Mouse (Mus musculus) MEL (cell line): ENCODE measurements around the gene Gm37240. TPM values are rescaled to one million over a fixed set of nuclear protein-coding genes. Genes with fewer than 3 reads are reported as not detected.

Source experiments
- DNase-seq: peaks from one replicate; pipeline ENCODE4 v3.0.0; 2011; ENCODE audit warnings: low read depth, low spot score
- H3K27ac ChIP-seq: 2 replicates; pipeline ENCODE4 v1.5.1; 2012; ENCODE audit warnings: low read depth, mild to moderate bottlenecking, control low read depth, low read length, moderate library complexity; ENCODE audit not compliant: control insufficient read depth
- H3K27me3 ChIP-seq, 2 experiments: fragments of 150-350 bp in 1 of 2; sonication (generic) in 1 of 2; 2 replicates each; pipeline ENCODE4 v1.6.1; 2012; ENCODE audit warnings: low read length in 2 of 2, mild to moderate bottlenecking in 2 of 2, improper control_type of control experiment in 1 of 2, moderate library complexity in 1 of 2; ENCODE audit not compliant: insufficient read depth in 2 of 2, control insufficient read depth in 1 of 2
- H3K36me3 ChIP-seq, 2 experiments: 2 replicates each; pipeline ENCODE4 v1.6.1; 2012 to 2014; ENCODE audit warnings: low read length in 2 of 2, improper control_type of control experiment in 1 of 2, inconsistent platforms in 1 of 2, mild to moderate bottlenecking in 1 of 2; ENCODE audit not compliant: insufficient read depth in 2 of 2, control insufficient read depth in 1 of 2
- H3K4me1 ChIP-seq, 2 experiments: fragments of 150-350 bp in 1 of 2; sonication (generic) in 1 of 2; 2 replicates each; pipeline ENCODE4 v1.6.1; 2012; ENCODE audit warnings: low read length in 2 of 2, improper control_type of control experiment in 1 of 2, mild to moderate bottlenecking in 1 of 2; ENCODE audit not compliant: insufficient read depth in 2 of 2, control insufficient read depth in 1 of 2
- H3K4me3 ChIP-seq, 2 experiments: fragments of 150-350 bp in 1 of 2; sonication (generic) in 1 of 2; 2 replicates each; pipeline ENCODE4 v1.5.1; 2012; ENCODE audit warnings: low read depth in 2 of 2, low read length in 2 of 2, mild to moderate bottlenecking in 2 of 2, moderate library complexity in 2 of 2, control low read depth in 1 of 2, improper control_type of control experiment in 1 of 2; ENCODE audit not compliant: control insufficient read depth in 1 of 2, insufficient read depth in 1 of 2
- H3K79me2 ChIP-seq: 2 replicates; pipeline ENCODE4 v1.6.1; 2012; ENCODE audit warnings: mild to moderate bottlenecking, low read length, moderate library complexity; ENCODE audit not compliant: control insufficient read depth, poor library complexity, insufficient read depth
- H3K9ac ChIP-seq: 2 replicates; pipeline ENCODE4 v1.6.1; 2012; ENCODE audit warnings: low read depth, mild to moderate bottlenecking, control low read depth, low read length, moderate library complexity; ENCODE audit not compliant: control insufficient read depth, poor library complexity, severe bottlenecking
- H3K9me3 ChIP-seq: fragments of 150-350 bp; sonication (generic); replicated peaks from 2 replicates; pipeline ENCODE4 v1.6.1; 2012; ENCODE audit warnings: mild to moderate bottlenecking, low read length, improper control_type of control experiment, moderate library complexity; ENCODE audit not compliant: insufficient read depth
- CHD1 ChIP-seq: IDR thresholded peaks from 2 replicates; pipeline ENCODE4 v1.6.1; 2012; ENCODE audit warnings: low read depth, mild to moderate bottlenecking, inconsistent platforms, low read length, improper control_type of control experiment
- EP300 ChIP-seq, 2 experiments: IDR thresholded peaks; 2 replicates each; pipeline ENCODE4 v1.6.1; 2011; ENCODE audit warnings: improper control_type of control experiment in 2 of 2, low read length in 2 of 2, low read depth in 1 of 2, mild to moderate bottlenecking in 1 of 2
- GABPA ChIP-seq: IDR thresholded peaks from 2 replicates; pipeline ENCODE4 v1.6.1; 2012; ENCODE audit warnings: low read depth, mild to moderate bottlenecking, inconsistent platforms, low read length, improper control_type of control experiment, moderate library complexity
- GATA1 ChIP-seq: IDR thresholded peaks from 2 replicates; pipeline ENCODE4 v1.6.1; 2011; ENCODE audit warnings: low read depth, low read length, improper control_type of control experiment
- MAFK ChIP-seq: IDR thresholded peaks from 2 replicates; pipeline ENCODE4 v1.6.1; 2011; ENCODE audit warnings: low read depth, mild to moderate bottlenecking, low read length, improper control_type of control experiment, borderline replicate concordance
- MEF2A ChIP-seq: IDR thresholded peaks from 2 replicates; pipeline ENCODE4 v1.6.1; 2014; ENCODE audit warnings: low read depth, mild to moderate bottlenecking, inconsistent platforms, low read length, improper control_type of control experiment; ENCODE audit not compliant: poor library complexity, insufficient replicate concordance, severe bottlenecking; ENCODE audit errors: extremely low read depth
- MYC ChIP-seq: IDR thresholded peaks from 2 replicates; pipeline ENCODE4 v1.6.1; 2011; ENCODE audit warnings: low read depth, mild to moderate bottlenecking, low read length, improper control_type of control experiment, moderate library complexity
- NRF1 ChIP-seq: IDR thresholded peaks from 2 replicates; pipeline ENCODE4 v1.6.1; 2014; ENCODE audit warnings: low read depth, mild to moderate bottlenecking, inconsistent platforms, low read length, improper control_type of control experiment, moderate library complexity; ENCODE audit not compliant: poor library complexity, insufficient read depth, severe bottlenecking
- POLR2A ChIP-seq, 2 experiments: IDR thresholded peaks; 2 replicates each; pipeline ENCODE4 v1.6.1; 2011 to 2012; ENCODE audit warnings: low read length in 2 of 2, mild to moderate bottlenecking in 2 of 2, control low read depth in 1 of 2, improper control_type of control experiment in 1 of 2, low read depth in 1 of 2, moderate library complexity in 1 of 2; ENCODE audit not compliant: control insufficient read depth in 1 of 2, insufficient read depth in 1 of 2, poor library complexity in 1 of 2
- POLR2AphosphoS2 ChIP-seq: IDR thresholded peaks from 2 replicates; pipeline ENCODE4 v1.6.1; 2011; ENCODE audit warnings: low read length, improper control_type of control experiment
- USF1 ChIP-seq: IDR thresholded peaks from 2 replicates; pipeline ENCODE4 v1.6.1; 2014; ENCODE audit warnings: low read depth, mild to moderate bottlenecking, inconsistent platforms, low read length, improper control_type of control experiment, moderate library complexity
- USF2 ChIP-seq, 2 experiments: IDR thresholded peaks; 2 replicates each; pipeline ENCODE4 v1.6.1; 2011 to 2012; ENCODE audit warnings: improper control_type of control experiment in 2 of 2, low read length in 2 of 2, borderline replicate concordance in 1 of 2, inconsistent platforms in 1 of 2, low read depth in 1 of 2, mild to moderate bottlenecking in 1 of 2; ENCODE audit not compliant: insufficient read depth in 1 of 2
- ZC3H11A ChIP-seq: IDR thresholded peaks from 2 replicates; pipeline ENCODE4 v1.6.1; 2012; ENCODE audit warnings: low read depth, mild to moderate bottlenecking, inconsistent platforms, low read length, improper control_type of control experiment
- ZKSCAN1 ChIP-seq: IDR thresholded peaks from 2 replicates; pipeline ENCODE4 v1.6.1; 2012; ENCODE audit warnings: low read depth, mild to moderate bottlenecking, inconsistent platforms, low read length, improper control_type of control experiment, moderate library complexity
- polyA plus RNA-seq, 2 experiments: library from polyadenylated mRNA; stranded (reverse) in 1 of 2; unstranded in 1 of 2; fragments of >175 nt in 1 of 2; fragments of >200 nt in 1 of 2; gene quantifications; 2 replicates each; pipeline versions ENCODE4 v1.2.1 to v1.2.4; 2012; ENCODE audit warnings: low replicate concordance in 2 of 2, low read depth in 1 of 2; ENCODE audit not compliant: insufficient read length in 2 of 2, insufficient read depth in 1 of 2, missing spikeins in 1 of 2
- total RNA-seq: library from RNA; depleted of rRNA; stranded (reverse); fragments of 300-350 nt; gene quantifications from 2 replicates; pipeline ENCODE4 v1.2.3, GENCODE M21; 2012

Gm37240 gene
- total and polyA plus RNA-seq, 3 experiments, result 0.04 TPM; not detected in 2

GRCm38 (mm10) chr3:84536987-84537386, 1350.3 kb downstream of the Gm37240 start:
- Histone ChIP-seq H3K79me2 (no peaks in the 10 kb centered on the region; the same call in 1 of the 2 replicates), H3K4me1 (peaks cover 2% of the 10 kb centered on the region in 2 experiments; a peak in 1 of 4 replicates), H3K27ac (no peak overlapping the region), H3K9me3 (no peaks in the 10 kb centered on the region), H3K9ac (no peak overlapping the region), H3K27me3 (no peaks in the 10 kb centered on the region)
- DNase-seq, result no peak
- TF ChIP-seq ZC3H11A (no peak), CHD1 (no peak), USF1 (no peak), USF2 (IDR thresholded peaks at IDR 0.05; ENCODE audit: borderline replicate concordance in 1 of 2, insufficient read depth in 1 of 2, low read depth in 1 of 2, low read length in 2 of 2) (no peak), MAFK (no peak), NRF1 (no peak), MEF2A (no peak), GATA1 (no peak)
- TF ChIP-seq, all 39 proteins: peak for 0
- H3K36me3 ChIP-seq, result peaks cover 0 to 13% of the 10 kb centered on the region in 2 experiments; a peak in 2 of 4 replicates
- no peak overlapping the region for H3K4me3 ChIP-seq

- Histone ChIP-seq H3K36me3 (peaks cover 0 to 13% of the 10 kb centered on the region in 2 experiments; a peak in 2 of 4 replicates), H3K9ac (no peak overlapping the region), H3K9me3 (no peaks in the 10 kb centered on the region), H3K27me3 (no peaks in the 10 kb centered on the region), H3K27ac (no peak overlapping the region), H3K4me3 (no peak overlapping the region), H3K79me2 (no peaks in the 10 kb centered on the region), H3K4me1 (0 out of 4 replicates have a peak, but pooled peaks cover 2% of the 10 kb centered on the region in 2 experiments)
- TF ChIP-seq MAFK (no peak), POLR2AphosphoS2 (no peak), USF2 (IDR thresholded peaks at IDR 0.05; ENCODE audit: borderline replicate concordance in 1 of 2, insufficient read depth in 1 of 2, low read depth in 1 of 2, low read length in 2 of 2) (no peak), POLR2A (IDR thresholded peaks at IDR 0.05; ENCODE audit: control insufficient read depth in 1 of 2, insufficient read depth in 1 of 2, low read depth in 1 of 2, low read length in 2 of 2, poor library complexity in 1 of 2) (no peak), EP300 (IDR thresholded peaks at IDR 0.05; ENCODE audit: low read depth in 1 of 2, low read length in 2 of 2) (no peak), ZKSCAN1 (no peak), MYC (no peak), GABPA (no peak)
- no peak for DNase-seq
These were observed 1354.1 kb downstream of the Gm37240 start for GRCm38 (mm10) chr3:84533227-84533626.
